Mouse (Mus musculus) lung, postnatal 10 days (tissue): ENCODE measurements at regions not wholly inside any gene's neighbourhood (a gene's known extent, or its start where the extent isn't known, plus 50 kb on each side); places are given as distances from the start of the nearest gene placed in this dataset.

ENCODE experiments used
- DNase-seq: peaks from one replicate; pipeline ENCODE4 v3.0.0; 2021

DNA sequence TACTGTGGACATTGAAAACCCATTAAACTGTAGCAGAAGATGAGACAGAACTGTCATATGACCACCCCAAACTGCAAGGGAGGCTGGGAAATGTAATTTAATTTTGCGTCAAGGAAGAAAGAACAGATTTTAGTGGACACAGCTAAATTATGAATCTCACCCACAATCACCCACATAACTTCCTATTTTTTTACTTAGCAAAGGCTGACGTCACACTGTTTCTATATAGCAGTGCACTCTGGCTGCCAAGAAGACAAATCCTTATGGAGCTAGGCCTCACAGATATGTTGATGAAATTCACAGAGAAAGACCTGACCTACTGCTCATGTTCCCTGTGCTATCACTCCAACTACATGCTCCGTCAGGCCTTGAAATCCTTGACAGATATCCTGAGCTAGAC is 118.5 kb upstream of the Lmo4 start:
- no peak for DNase-seq

DNA sequence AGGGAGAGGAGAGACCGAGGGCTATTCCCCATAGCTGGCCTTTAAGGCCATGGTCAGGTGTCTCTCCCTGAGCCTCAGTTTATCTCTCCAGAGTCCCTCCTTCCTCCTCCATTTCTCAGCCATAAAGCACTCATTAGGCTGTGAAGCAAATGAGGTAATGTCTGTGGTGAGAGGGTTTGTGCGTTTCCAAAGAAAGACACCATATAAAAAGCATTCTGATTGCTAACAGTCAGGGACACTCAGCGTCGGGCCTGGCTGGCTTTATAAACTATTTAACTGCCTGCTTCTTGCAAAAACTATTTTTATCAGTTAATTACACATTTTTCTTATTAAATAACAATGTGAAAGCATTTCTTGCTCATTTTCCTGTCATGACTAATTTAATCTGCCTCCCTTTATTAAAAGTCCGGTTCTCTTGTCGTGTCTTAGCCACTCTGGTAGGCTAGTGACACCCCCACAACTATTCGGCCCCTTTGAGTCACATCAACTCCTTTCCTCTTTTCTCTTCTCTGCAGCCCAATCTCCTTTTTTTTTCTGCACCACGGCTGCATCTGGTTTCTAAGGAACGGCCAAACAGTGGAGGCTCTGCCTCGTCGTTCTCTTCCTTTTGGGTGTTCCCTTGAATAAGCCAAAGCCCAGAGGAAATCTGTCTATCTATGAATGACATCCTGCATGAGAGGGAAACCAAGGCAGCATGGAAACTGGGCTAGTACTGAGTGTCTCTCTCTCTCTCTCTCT is 114.6 kb upstream of the Lmo4 start:
- DNase-seq, result no peak

DNA sequence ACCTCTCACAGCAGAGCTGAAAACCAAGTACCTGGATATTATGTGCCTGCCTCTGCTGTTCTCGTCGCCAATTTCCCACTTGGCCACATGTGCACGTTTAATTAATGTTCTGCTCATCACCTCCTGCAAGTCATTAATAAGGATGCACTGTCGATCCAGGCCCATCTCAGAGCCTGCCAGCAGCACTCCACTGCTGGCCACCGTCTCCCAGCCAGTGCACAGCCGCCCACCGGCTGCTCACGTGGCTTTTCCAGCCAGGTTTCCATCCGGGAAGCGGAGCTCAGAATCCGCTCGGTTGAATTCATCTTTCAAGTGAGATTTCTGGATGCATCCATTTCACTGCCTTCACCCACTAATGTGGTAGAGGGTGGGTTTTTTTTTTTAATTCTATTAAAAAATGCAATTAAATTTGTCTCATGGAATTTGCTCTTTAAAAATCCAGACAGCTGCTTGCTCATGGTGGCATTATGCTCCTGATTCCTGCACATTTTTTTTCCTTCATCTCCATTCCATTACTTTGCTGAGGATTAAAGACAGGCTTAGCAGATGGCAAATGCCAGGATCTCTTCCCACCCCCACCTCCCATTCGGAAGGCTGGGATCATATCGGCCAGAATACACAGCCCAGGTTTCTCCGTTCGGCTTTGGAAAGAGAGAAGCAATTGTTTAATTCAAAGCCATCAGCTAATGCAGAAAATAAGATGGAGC is 113.9 kb upstream of the Lmo4 start:
- no peak for DNase-seq

DNA sequence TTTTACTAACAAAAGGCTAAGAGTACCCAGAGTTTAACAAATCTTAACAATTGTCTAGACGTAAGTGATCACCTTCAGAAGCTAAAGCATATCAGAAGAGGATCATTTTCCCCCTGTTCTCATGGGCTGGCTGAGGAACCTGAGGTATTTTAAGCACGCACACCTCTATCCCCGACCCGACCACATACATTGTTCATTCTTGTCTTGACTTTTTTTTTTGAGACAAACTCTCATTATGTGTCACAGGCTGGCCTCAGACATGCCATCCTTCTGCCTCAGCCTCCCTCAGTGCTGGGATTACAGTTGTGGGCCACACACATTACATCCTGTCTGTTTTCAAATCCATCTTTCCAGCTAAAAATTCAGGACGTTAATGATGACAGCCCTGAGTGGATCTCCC is 105.7 kb upstream of the Lmo4 start:
- no peak for DNase-seq

DNA sequence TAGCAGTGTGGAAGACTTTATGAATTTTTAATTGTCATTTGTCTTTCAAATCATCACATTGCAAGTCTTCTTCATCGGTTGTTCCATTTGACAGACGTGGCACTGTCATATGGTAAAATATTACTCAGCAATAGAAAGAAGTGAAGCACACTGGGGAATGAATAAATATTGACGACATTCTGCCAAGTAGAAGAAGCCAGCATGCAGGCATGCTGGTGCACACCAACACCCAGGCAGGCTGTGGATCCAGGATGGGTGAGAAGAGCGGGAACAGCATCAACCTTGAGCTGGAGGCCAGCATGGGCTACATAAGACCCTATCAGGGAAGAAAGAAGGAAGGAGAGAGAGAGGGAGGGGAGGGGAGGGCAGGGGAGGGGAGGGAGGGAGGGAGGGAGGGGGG is 103.6 kb upstream of the Lmo4 start:
- DNase-seq, result no peak

DNA sequence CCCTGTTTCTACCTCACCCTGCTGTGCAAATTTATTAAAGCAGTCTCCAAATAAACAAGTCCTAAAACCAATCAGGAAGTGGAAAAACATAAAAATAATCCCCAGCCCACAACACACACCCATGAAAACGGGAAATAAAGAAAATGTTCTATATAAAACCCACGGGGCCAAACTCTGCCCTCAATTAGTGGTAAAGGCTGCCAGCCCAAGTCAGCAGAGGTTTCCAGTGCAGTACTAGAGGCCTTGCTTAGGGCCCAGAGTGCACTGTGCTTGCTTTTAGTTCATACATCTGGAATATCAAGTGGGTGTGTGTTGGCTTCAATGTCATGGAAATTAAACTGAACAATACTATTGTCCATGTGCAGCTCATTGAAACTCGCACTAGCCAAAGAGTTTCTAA is 102.5 kb upstream of the Lmo4 start:
- no peak for DNase-seq

DNA sequence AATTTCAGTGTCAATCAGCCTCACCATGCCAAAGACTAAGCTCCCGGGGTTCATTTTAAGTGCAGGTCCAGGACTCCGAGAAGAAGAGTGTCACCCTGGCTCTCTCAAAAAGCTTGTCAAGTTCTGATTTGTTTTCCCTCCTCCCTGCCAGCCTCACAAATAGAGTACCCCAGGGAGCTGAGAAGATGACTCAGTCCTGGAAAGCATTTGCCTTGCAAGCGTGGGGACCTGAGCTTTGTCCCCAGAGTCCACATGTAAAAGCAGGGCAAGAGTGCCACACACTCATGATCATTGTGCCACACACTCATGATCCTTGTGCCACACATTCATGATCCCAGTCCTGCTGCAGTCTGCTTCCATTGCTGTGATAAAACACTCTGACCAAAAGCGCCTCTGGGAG is 100.4 kb upstream of the Lmo4 start:
- DNase-seq, result no peak

DNA sequence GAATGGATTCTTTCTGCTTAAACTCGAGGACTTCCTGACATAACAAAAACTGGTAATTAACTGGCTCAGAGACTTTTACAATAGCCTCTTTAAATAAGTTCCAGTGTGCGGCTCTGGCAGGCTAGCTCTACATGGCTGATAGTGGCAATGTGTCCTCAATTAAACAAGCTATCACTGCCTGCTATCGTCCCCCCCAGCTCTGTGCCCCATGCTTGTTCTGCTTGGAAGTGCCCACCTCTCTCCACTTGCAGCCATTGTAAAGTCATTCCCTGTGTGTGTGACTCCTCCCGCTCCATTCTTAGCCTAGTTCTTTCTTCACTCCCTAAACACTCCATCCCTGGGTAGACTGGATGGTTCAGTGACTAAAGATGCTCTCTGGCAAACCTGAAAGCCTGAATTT is 99.9 kb upstream of the Lmo4 start:
- no peak for DNase-seq

DNA sequence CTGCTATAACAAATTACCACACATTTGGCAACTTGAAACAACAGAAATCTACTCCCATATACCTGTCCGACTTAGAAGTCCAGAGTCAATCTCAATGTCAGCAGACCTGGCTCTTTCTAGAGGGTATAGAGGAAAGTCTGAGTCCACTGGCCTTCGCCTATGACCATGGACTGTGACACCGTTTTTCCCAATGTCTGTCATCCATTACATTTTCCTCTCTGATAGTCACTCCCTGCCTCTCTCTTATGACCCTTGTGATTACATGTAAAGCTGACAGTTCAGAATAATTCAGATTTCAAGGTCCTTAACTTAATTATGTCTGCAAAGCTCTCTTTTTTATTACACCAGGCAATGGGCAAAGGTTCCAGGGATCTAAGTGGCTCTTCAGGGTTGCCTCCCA is 97.6 kb upstream of the Lmo4 start:
- DNase-seq, result no peak

DNA sequence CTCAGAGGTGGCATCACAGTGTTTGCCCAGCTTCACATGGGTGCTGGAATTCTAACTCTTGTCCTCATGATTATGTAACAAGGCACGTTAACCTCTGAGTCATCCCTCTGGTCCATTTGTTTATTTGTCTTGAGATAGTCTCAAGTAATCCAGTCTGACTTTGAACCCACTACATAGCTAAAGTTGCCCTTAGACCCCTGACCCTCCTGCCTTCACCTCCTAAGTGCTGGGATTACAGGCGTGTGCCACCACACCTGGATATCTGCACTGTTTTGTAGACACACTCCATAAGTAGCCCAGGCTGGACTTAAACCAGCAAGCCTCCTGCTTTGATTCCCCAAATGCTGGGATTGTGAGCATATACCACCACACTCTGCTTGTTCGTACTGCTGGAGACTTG is 96.0 kb upstream of the Lmo4 start:
- no peak for DNase-seq

DNA sequence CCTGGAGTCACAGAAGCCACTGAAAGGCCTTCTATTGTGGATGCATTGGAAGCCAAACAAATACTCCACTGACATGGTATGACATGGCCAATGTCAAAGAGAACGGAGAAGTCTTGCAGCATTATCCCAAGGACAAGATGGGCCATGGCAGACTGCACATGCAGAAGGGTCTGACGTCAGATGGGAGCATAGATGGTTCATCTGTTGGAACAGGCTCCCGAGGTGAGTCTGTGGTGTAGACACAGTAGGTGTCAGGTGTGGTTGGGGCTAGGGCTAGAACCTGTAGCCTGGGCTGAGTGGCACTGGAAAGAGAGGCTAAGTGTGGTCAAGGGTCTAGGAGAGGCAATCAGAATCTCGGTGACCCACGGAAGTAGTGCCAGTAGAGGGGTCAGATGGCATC is 94.2 kb upstream of the Lmo4 start:
- no peak for DNase-seq

DNA sequence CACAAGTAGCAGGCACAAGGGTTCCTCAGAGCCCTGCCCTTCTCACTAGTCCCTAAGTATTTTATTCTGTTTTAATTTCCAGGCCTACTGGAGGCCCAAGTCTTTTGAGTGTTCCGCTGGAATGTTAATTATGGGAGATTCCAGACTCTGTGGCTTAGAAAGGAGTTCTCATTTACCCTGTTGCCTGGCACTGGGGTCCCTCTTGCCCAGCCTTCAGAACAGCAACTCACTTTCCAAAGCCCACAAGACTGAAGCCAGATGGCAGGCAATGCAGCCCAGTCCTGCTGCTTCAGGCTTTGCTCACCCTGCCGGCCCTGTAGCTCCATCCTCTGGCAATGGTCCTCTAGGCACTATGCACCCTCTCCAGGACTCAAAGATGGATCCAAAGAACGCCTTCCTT is 84.5 kb upstream of the Lmo4 start:
- no peak for DNase-seq

DNA sequence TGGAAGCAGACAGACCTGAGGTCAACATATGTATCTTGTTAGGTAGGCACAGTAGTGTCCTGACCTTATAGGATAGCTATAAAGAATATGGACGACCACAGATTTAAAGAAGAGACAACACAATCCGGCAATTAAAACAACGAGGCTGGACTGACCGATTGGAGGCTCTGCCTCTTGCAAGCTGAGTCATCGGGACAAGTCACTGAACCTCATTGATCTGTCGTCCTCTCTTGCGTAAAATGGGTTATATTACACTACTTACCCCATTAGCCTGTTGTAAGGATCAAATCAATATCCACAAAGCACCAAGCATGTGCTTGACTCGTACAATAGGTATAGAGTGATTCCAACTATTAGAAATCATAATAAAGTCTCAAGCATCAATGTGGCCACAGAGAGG is 81.1 kb upstream of the Lmo4 start:
- no peak for DNase-seq

DNA sequence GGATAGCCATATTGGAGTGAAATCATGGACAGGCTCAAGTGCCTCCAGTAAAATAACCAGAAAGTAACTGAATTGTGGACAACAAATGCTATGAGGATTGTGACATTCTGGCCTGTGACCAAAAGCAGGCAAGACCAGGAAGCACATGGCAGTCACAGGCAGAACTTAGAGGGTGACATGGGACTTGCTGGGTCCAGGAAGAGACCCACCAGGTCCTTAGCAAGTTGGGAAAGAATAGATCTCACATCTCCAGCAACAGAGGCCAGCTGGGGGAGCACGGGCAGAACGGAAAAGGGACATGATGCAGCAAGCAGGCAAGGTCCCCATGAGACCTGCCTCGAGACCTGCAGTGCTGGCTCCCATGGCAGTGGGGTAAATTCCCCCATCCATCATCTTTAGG is 79.3 kb upstream of the Lmo4 start:
- DNase-seq, result no peak

DNA sequence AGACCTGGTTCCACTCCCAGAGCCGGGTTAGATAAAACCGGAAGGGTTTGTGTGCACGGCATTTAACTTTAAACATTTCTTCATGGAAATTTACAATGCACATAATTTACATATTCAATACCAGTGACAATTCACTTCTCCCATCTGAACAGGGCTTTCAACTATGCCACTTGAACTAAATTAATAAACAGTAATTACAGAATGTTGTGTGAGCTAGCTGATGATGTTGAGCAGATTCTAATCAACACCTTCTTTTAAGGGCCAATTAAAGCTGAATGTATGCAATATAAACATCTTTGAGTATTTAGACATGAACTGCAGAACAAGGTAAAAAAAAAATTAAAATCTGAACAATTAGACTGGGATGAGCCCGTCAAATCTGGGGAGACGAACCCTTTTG is 68.1 kb upstream of the Lmo4 start:
- DNase-seq, result no peak

DNA sequence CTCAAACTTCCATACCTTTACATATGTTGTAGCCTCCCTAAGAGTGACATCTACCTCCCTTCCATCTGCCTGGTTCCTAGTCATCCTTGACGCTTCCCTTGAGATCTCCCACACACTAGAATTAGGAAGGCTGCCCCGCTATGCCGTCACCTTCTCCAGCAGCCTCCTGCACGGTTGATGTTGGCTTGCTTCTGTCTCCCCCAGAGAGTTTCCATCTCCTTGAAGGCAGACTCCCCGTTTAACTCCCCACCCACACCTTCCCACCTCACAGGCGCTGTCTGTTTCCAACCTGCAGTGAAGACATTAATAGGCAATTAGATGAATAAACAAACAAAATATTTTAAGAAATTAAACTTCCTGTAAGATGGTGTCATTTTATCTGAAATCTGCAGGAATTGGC is 65.2 kb upstream of the Lmo4 start:
- DNase-seq, result no peak

DNA sequence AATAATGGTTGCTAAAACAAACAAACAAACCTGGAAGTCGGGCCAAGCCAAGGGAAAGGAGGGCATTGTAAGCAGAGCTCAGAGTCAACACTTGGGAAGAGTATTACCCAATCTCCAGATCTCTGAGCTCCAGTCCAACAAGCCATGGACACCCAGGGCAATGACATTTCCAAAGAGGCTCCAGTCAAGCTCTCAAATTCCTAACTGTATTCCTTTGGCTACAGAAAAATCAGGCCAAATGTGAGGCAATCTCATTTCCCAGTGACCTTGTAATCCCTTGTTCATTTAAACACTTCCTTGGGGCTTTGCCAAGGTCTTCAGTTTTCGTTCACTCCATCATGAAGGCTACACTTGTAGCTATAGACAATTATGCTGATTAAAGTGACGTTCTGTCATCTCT is 59.5 kb upstream of the Lmo4 start:
- DNase-seq, result peak; percentile 66

DNA sequence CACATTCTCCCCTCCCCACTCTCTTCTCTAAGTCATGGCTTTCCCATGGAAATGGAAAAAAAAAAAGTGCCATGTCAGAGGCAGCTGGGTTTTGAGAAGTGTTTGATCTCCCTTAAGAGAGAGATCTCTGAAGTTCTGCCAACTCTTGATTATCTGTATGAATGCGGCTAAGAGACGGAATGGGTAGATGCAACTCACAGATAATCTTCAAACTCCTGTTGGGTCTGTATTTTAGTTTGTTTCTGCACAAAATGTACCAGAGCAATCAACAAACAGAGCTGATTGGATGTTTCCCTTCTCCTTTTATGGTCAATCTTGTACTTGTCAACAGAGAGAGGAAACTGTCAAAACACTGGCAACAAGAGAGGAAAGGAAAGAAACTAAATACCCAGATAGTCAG is 55.9 kb upstream of the Lmo4 start:
- no peak for DNase-seq

DNA sequence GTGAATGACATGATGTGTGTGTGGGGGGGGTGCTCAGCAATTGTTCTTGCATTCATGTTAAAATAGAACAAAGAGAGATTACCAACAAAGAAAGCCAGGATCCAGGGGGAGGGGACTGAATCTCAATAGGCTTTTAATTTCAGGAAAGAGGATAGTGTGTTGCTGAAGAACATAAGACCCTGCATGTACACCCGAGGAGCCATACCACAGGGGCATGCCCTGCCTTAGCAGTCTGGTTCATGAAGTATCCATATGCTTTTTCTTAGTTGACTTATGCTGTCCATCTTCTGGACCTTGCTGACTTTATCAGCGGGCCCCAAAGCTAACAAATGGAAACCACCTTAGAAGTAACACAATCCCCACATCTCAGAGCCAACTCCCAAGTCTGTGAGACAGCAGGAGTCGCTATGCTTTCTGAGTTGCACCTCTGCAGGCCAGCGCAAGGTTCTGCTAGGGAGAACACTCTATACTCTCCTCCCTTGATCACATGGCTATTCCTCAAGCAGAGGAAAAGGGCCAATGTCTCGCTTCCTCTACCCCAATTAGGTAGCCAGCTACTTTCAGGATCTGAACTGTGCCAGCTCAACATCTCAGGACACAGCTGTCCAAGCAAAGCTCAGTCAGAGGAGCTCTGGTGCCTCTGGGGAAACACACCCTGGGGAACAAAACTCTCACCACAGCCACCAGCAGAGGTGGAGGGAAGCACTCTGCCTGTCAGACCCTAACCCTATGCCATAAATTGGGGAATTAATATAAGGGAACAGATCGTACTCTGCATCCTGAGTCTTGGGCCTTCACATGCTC is 52.9 kb upstream of the Lmo4 start:
- DNase-seq, result no peak

DNA sequence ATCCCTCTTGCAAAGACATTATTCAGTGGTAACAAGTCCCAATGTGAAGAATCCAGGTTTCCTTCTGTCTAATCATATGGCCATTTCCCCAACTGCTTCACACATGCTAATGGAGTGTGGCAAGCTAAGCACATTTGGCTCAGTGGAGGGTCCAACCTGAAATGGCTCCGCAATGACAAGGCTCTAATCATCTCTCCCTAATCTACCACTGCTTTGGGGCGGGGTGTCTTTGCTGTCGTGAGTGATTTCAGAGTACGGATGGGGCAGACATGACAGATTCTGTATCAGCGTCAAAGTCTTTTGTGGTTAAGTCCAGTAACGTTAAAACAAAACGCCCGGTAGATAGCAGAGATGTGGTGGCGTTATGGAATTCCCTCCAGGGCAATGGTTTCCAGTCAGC is 52.2 kb upstream of the Lmo4 start:
- no peak for DNase-seq

DNA sequence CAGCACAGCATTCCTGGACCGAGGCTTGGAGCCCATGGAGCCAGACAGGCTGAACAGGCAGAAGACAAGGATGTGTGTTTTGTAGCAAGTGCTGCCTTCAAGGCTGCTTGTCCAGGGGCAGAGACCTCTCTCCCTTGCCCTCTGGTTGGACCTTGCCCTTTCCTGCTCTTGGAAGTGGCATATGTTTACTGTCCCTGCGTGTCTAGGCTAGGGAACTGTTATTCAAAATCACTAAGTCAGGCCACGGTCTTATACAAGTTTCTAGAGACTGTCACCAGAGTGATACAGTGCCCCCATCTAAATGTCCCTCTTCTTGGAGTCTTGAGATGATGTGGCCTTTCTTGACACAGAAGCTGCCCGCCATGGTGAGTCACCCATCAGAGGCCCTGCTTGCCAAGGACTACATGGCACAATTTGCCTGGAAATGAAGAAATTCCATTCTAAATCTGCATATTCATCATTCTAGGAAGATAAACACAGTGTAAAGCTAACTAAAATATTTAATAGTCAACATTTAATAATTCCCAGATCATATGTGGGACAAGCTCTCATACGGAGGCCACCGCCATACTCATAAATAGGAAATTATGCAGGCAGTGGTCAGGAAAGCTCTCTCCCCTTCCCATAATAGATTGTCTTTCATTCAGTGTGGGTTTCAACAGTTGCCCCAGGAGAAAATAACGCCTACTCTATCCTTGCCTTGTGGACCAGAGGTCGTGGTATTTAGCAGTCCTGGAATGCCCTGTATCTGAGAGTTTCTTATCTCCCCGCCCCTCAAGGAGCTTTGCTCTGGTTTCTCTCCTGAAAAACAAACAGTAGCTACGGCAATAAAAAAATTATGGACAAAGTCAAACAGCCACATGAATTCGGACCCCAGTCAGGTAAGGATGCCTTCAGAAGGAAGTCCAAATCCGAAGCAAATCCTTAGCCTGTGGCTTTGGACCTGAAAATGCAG is 50.9 kb upstream of the Lmo4 start:
- no peak for DNase-seq
